Mouse (Mus musculus) stomach, postnatal 0 days (tissue): ENCODE measurements around the gene Bcl2l1. TPM values are rescaled to one million over a fixed set of nuclear protein-coding genes. Genes with fewer than 3 reads are reported as not detected.

Experiments
- ATAC-seq: fragments of 200-750 bp; cut with Nextera tagmentation; 2 replicates; pipeline ENCODE4 v1.8.0; 2017; ENCODE audit not compliant: low FRiP score, low TSS enrichment
- DNase-seq: peaks from one replicate; pipeline ENCODE4 v3.0.0-alpha.2; 2016; ENCODE audit warnings: low spot score
- H3K27ac ChIP-seq: fragments of 300-500 bp; sonication (generic); replicated peaks from 2 replicates; pipeline ENCODE4 v1.5.1; 2014; ENCODE audit warnings: mild to moderate bottlenecking, control low read depth
- H3K27me3 ChIP-seq: fragments of 300-500 bp; sonication (generic); 2 replicates; pipeline ENCODE4 v1.6.1; 2014; ENCODE audit warnings: low read length; ENCODE audit not compliant: control insufficient read depth, insufficient read depth
- H3K36me3 ChIP-seq: fragments of 300-500 bp; sonication (generic); 2 replicates; pipeline ENCODE4 v1.6.1; 2014; ENCODE audit warnings: low read length, mixed read lengths; ENCODE audit not compliant: control insufficient read depth, insufficient read depth
- H3K4me1 ChIP-seq: fragments of 300-500 bp; sonication (generic); replicated peaks from 2 replicates; pipeline ENCODE4 v1.6.1; 2014; ENCODE audit warnings: antibody characterized with exemption; ENCODE audit not compliant: control insufficient read depth, insufficient read depth
- H3K4me2 ChIP-seq: fragments of 300-500 bp; sonication (generic); replicated peaks from 2 replicates; pipeline ENCODE4 v1.6.1; 2014; ENCODE audit warnings: low read depth, mild to moderate bottlenecking, control low read depth, moderate library complexity
- H3K4me3 ChIP-seq: fragments of 300-500 bp; sonication (generic); 2 replicates; pipeline ENCODE4 v1.5.1; 2014; ENCODE audit warnings: low read depth, low read length, control low read depth
- H3K9ac ChIP-seq: fragments of 300-500 bp; sonication (generic); 2 replicates; pipeline ENCODE4 v1.6.1; 2014; ENCODE audit warnings: mild to moderate bottlenecking, low read length, control low read depth, mixed read lengths
- H3K9me3 ChIP-seq: fragments of 300-500 bp; sonication (generic); 2 replicates; pipeline ENCODE4 v1.6.1; 2016; ENCODE audit warnings: low read length; ENCODE audit not compliant: control insufficient read depth
- CTCF ChIP-seq: IDR thresholded peaks from 2 replicates; pipeline ENCODE4 v1.5.1; 2016; ENCODE audit warnings: antibody characterized with exemption, low read depth, mild to moderate bottlenecking, moderate library complexity
- EP300 ChIP-seq: optimal IDR thresholded peaks from 2 replicates; pipeline ENCODE3; 2016; ENCODE audit warnings: antibody characterized with exemption
- WGBS: fragments of 180-500 bp; shearing (Covaris S2); extraction: QIAGEN DNeasy Blood & Tissue Kit; methylation state at CpG from one replicate; pipeline ENCODE4 v1.1.7; 2014; 5-methylcytosine and 5-hydroxymethylcytosine counted together
- polyA plus RNA-seq: library from polyadenylated mRNA; unstranded; fragments of >200 nt; fragmentation: Nextera tagmentation; extraction: Ambion mirVana; gene quantifications from 2 replicates; pipeline ENCODE4 v1.2.1, GENCODE M21; 2015

Gene Bcl2l1
- polyA plus RNA-seq, 1 experiment from 2014 or later: 45.6 TPM

DNA sequence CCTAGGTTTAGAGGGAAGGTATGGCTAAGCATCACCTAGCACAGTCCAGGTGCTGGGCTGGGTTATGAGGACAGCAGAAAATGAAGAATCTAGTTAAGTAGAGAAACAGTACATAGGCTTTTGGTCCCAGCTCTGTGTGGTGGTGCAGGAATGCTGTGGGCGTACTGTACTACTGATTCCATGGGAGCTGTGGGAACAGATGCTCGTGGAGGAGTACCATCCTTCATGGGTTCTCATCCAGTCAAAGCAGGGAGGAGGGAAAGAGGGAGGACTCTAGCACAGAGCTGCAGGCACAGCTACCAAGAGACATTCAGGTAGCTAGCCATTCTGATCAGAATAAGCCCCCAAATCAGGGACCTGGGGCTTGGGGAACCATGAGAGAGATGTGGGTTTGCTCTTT lies 55.1 kb downstream of the Bcl2l1 start:
- Histone ChIP-seq H3K4me3 (no peak overlapping the region), H3K9me3 (no peaks in the 10 kb centered on the region), H3K27me3 (no peaks in the 10 kb centered on the region), H3K4me1 (no peaks in the 10 kb centered on the region), H3K9ac (no peak overlapping the region), H3K27ac (no peak overlapping the region), H3K36me3 (peaks cover under 1% of the 10 kb centered on the region; the same call in 1 of the 2 replicates), H3K4me2 (no peak overlapping the region)
- DNase-seq (no peak), ATAC-seq (no peak)
- TF ChIP-seq EP300 (no peak), CTCF (no peak)
- WGBS: 72% methylated on average over 2 of the region's 2 CpGs

DNA sequence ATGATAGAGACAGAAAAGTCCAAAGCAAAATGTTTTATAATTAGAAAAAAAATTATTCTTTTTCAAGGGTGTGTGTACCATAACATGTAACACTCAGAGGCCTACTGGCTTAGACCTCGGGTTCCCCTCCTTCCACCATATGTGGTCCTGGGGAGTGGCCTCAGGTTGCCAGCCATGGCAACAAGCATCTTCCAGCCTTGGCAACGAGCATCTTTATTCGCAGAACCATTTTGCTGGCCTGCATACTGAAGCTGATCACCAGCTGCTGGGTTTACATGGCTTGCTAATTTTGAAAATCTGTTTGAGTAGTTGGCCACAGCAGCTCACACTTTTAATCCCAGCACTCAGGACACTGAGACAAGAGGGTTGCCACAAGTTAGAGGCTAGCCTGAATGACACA lies 55.5 kb downstream of the Bcl2l1 start:
- Histone ChIP-seq H3K36me3 (no peaks in the 10 kb centered on the region; the same call in 1 of the 2 replicates), H3K4me2 (no peak overlapping the region), H3K27me3 (no peaks in the 10 kb centered on the region), H3K4me1 (no peaks in the 10 kb centered on the region), H3K4me3 (no peak overlapping the region), H3K27ac (no peak overlapping the region), H3K9ac (no peak overlapping the region), H3K9me3 (no peaks in the 10 kb centered on the region)
- DNase-seq: no peak
- no peak for ATAC-seq
- no peak for TF ChIP-seq CTCF
- TF ChIP-seq EP300: no peak
- 89% methylated on average over 3 of the region's 3 CpGs for WGBS

DNA sequence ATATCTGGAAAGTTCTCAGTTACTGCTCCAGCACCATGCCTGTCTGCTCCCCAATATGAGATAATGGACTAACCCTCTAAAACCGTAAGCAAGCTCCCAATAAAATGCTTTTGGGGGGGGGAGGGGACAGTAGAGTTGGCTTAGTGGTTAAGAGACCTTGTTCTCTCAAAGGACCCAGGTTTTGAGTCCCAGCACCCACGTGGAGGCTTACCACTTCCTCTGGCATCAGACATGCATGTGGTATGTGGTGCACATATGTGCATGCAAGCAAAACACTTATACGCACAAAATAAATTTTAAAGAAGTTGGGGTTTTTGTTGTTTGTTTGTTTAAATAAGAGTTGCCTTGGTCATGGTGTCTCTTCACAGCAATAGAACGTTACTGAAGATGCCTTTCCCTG lies 56.2 kb downstream of the Bcl2l1 start:
- no peaks in the 10 kb centered on the region; the same call in 1 of the 2 replicates for H3K36me3 ChIP-seq
- no peak for TF ChIP-seq CTCF
- TF ChIP-seq EP300: no peak
- H3K27ac ChIP-seq: no peak overlapping the region
- no peak overlapping the region for H3K9ac ChIP-seq
- no peaks in the 10 kb centered on the region for H3K4me1 ChIP-seq
- ATAC-seq: no peak
- no peaks in the 10 kb centered on the region for H3K9me3 ChIP-seq
- WGBS: 86% methylated on average over 4 of the region's 4 CpGs
- H3K4me3 ChIP-seq: no peak overlapping the region
- H3K27me3 ChIP-seq: no peaks in the 10 kb centered on the region
- DNase-seq: no peak
- H3K4me2 ChIP-seq: no peak overlapping the region

GRCm38 (mm10) chr2:152772231-152772630 lies 59.3 kb downstream of the Bcl2l1 start:
- no peaks in the 10 kb centered on the region for H3K27me3 ChIP-seq
- TF ChIP-seq CTCF (no peak), EP300 (no peak)

DNA sequence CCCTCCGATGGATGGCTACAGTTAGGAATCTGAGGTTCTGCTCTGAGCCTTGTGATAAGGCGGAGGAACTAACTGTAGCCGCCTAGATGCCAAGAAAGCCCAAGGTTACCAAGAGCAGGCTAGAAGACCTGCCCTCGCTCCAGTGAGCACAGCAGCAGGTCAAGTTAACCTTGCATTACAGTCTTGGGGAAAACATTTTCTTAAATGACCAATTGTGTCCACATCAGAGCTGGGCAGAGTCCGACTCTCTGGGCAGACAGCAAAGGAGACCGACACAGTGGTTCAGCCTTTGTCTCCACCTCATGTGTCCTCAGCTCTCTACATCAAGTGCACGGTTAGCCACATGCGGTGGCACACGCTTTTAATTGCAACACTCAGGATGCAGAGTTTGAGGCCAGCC lies 60.0 kb downstream of the Bcl2l1 start:
- no peak for ATAC-seq
- 88% methylated on average over 9 of the region's 9 CpGs for WGBS
- Histone ChIP-seq H3K4me3 (no peak overlapping the region), H3K27ac (no peak overlapping the region), H3K4me2 (no peak overlapping the region), H3K36me3 (no peaks in the 10 kb centered on the region), H3K9ac (no peak overlapping the region), H3K27me3 (no peaks in the 10 kb centered on the region), H3K9me3 (no peaks in the 10 kb centered on the region), H3K4me1 (no peaks in the 10 kb centered on the region)
- DNase-seq: no peak
- no peak for TF ChIP-seq CTCF
- TF ChIP-seq EP300: no peak

More at GRCm38 (mm10) chr2:152772231-152772630, 59.3 kb downstream of the Bcl2l1 start:
- DNase-seq (no peak), ATAC-seq (no peak)
- no peaks in the 10 kb centered on the region for H3K36me3 ChIP-seq
- no peaks in the 10 kb centered on the region for H3K9me3 ChIP-seq
- H3K27ac ChIP-seq: no peak overlapping the region
- H3K4me2 ChIP-seq: no peak overlapping the region
- H3K4me1 ChIP-seq: no peaks in the 10 kb centered on the region
- WGBS: 25% methylated on average over 1 of the region's 1 CpGs
- no peak overlapping the region for H3K9ac ChIP-seq
- H3K4me3 ChIP-seq: no peak overlapping the region

GRCm38 (mm10) chr2:152769677-152770076 lies 61.9 kb downstream of the Bcl2l1 start:
- WGBS: 71% methylated on average over 7 of the region's 7 CpGs
- Histone ChIP-seq H3K36me3 (no peaks in the 10 kb centered on the region), H3K4me1 (no peaks in the 10 kb centered on the region), H3K4me2 (no peak overlapping the region), H3K27ac (no peak overlapping the region), H3K9ac (no peak overlapping the region), H3K9me3 (no peaks in the 10 kb centered on the region), H3K4me3 (no peak overlapping the region), H3K27me3 (no peaks in the 10 kb centered on the region)
- ATAC-seq (no peak), DNase-seq (no peak)
- TF ChIP-seq EP300 (no peak), CTCF (no peak)
